Mouse (Mus musculus) neutrophil, adult 5-6 weeks (primary cell): ENCODE data around the gene Casq2. TPM values are rescaled to one million over a fixed set of nuclear protein-coding genes. Genes with fewer than 3 reads are reported as not detected.

ENCODE experiments used
- ATAC-seq: fragments of 151-379, 151-347 bp; 2 replicates; pipeline ENCODE4 v1.8.0; 2017; ENCODE audit warnings: mild to moderate bottlenecking, moderate TSS enrichment; ENCODE audit not compliant: insufficient number of reproducible peaks, poor library complexity, low FRiP score, severe bottlenecking; ENCODE audit errors: extremely low read depth
- total RNA-seq: library from RNA; stranded (forward); fragments of 200-1000 nt; gene quantifications from 2 replicates; pipeline ENCODE4 v1.2.3, GENCODE M21; 2017

Gene Casq2
- total RNA-seq, 1 experiment from 2014 or later = not detected

- no peak for ATAC-seq
Measured at GRCm38 (mm10) chr3:102180746-102181145, 94.5 kb downstream of the Casq2 start.

GRCm38 (mm10) chr3:102181191-102181590 lies 95.0 kb downstream of the Casq2 start:
- ATAC-seq = no peak

GRCm38 (mm10) chr3:102182601-102183000 lies 96.4 kb downstream of the Casq2 start:
- ATAC-seq = no peak

GRCm38 (mm10) chr3:102184721-102185120 lies 98.5 kb downstream of the Casq2 start:
- ATAC-seq = no peak

GRCm38 (mm10) chr3:102187401-102187800 lies 101.2 kb downstream of the Casq2 start:
- ATAC-seq = no peak

- no peak for ATAC-seq
Measured at GRCm38 (mm10) chr3:102188972-102189371, 102.8 kb downstream of the Casq2 start.

- no peak for ATAC-seq
Measured at GRCm38 (mm10) chr3:102190015-102190414, 103.8 kb downstream of the Casq2 start.

- no peak for ATAC-seq
Measured at GRCm38 (mm10) chr3:102190642-102191041, 104.4 kb downstream of the Casq2 start.

- no peak for ATAC-seq
Measured at GRCm38 (mm10) chr3:102191575-102191974, 105.4 kb downstream of the Casq2 start.

GRCm38 (mm10) chr3:102192621-102193020 lies 106.4 kb downstream of the Casq2 start:
- ATAC-seq = no peak

- no peak for ATAC-seq
Measured at GRCm38 (mm10) chr3:102193488-102194290, 107.5 kb downstream of the Casq2 start.

GRCm38 (mm10) chr3:102194291-102195051 lies 108.3 kb downstream of the Casq2 start:
- no peak for ATAC-seq

- no peak for ATAC-seq
Measured at GRCm38 (mm10) chr3:102195762-102196161, 109.5 kb downstream of the Casq2 start.

Other genes starting within 250 kb of the Casq2 start
- gene Mab21l3, start 237.5 kb upstream of the Casq2 start, total RNA-seq = not detected in 2 replicates
- 41.7 and 42.6 TPM in 2 replicates for gene Slc22a15, start 162.0 kb upstream of the Casq2 start, total RNA-seq
- not detected in 2 replicates for gene Nhlh2, start 76.3 kb upstream of the Casq2 start, total RNA-seq
- 1.2 TPM in 1 of 2 replicates, not detected in the other for gene Vangl1, start 118.3 kb downstream of the Casq2 start, total RNA-seq